Mouse (Mus musculus): ENCODE measurements around the gene Mier1. TPM values are rescaled to one million over a fixed set of nuclear protein-coding genes. Genes with fewer than 3 reads are reported as not detected.

Gene Mier1
- polyA plus RNA-seq, 1 experiment = 14.3 TPM

GRCm38 (mm10) chr4:103171256-103171655, 57.1 kb downstream of the Mier1 start:
- no peak overlapping the region for H3K4me3 ChIP-seq (ENCODE audit: control insufficient read depth, low read depth, low read length)
- H3K4me1 ChIP-seq (ENCODE audit: control insufficient read depth, insufficient read depth, low read length) = no peaks in the 10 kb centered on the region
- H3K27me3 ChIP-seq (ENCODE audit: control insufficient read depth, insufficient read depth, low read length) = no peaks in the 10 kb centered on the region
- peaks cover 2% of the 10 kb centered on the region; the same call in 1 of the 2 replicates for H3K36me3 ChIP-seq (ENCODE audit: control insufficient read depth, insufficient read depth, low read length)
- TF ChIP-seq CTCF (IDR thresholded peaks at IDR 0.05; ENCODE audit: control insufficient read depth, insufficient read depth, insufficient replicate concordance, low read depth, low read length) (no peak), POLR2A (IDR thresholded peaks at IDR 0.05; ENCODE audit: control insufficient read depth, low read depth, low read length) (no peak)
- no peak overlapping the region for H3K27ac ChIP-seq (ENCODE audit: control insufficient read depth, insufficient read depth, low read depth, low read length)

DNA sequence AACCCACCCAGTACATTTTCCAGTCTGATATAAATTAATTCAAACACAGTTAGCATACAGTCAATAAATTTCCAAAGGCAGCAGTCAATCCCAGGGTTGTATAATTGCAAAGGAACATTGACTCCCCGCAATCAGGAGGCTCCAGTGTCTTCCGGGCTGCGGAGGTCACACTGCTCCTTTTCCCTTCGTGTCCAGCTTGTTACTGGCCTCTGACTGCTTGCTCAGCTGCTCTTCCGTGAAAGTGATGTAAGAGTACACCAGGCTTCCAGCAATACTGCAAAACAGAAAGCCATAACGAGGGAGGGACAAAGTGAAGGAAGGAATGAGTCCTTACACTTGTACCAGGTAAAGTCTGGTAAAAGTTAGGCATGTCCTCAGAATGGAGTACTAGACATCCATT, 59.3 kb downstream of the Mier1 start:
- H3K36me3 ChIP-seq (ENCODE audit: control insufficient read depth, insufficient read depth, low read length) = peaks cover 2% of the 10 kb centered on the region; the same call in 1 of the 2 replicates
- H3K27me3 ChIP-seq (ENCODE audit: control insufficient read depth, insufficient read depth, low read length) = no peaks in the 10 kb centered on the region
- TF ChIP-seq CTCF (IDR thresholded peaks at IDR 0.05; ENCODE audit: control insufficient read depth, insufficient read depth, insufficient replicate concordance, low read depth, low read length) = no peak
- no peak for TF ChIP-seq POLR2A (IDR thresholded peaks at IDR 0.05; ENCODE audit: control insufficient read depth, low read depth, low read length)
- H3K4me1 ChIP-seq (ENCODE audit: control insufficient read depth, insufficient read depth, low read length) = no peaks in the 10 kb centered on the region
- no peak overlapping the region for H3K4me3 ChIP-seq (ENCODE audit: control insufficient read depth, low read depth, low read length)
- no peak overlapping the region for H3K27ac ChIP-seq (ENCODE audit: control insufficient read depth, insufficient read depth, low read depth, low read length)

GRCm38 (mm10) chr4:103174001-103174400, 59.8 kb downstream of the Mier1 start:
- H3K4me3 ChIP-seq (ENCODE audit: control insufficient read depth, low read depth, low read length) = no peak overlapping the region
- no peaks in the 10 kb centered on the region for H3K4me1 ChIP-seq (ENCODE audit: control insufficient read depth, insufficient read depth, low read length)
- no peaks in the 10 kb centered on the region for H3K27me3 ChIP-seq (ENCODE audit: control insufficient read depth, insufficient read depth, low read length)
- H3K36me3 ChIP-seq (ENCODE audit: control insufficient read depth, insufficient read depth, low read length) = peaks cover 2% of the 10 kb centered on the region; the same call in 1 of the 2 replicates
- H3K27ac ChIP-seq (ENCODE audit: control insufficient read depth, insufficient read depth, low read depth, low read length) = no peak overlapping the region
- no peak for TF ChIP-seq POLR2A (IDR thresholded peaks at IDR 0.05; ENCODE audit: control insufficient read depth, low read depth, low read length)
- TF ChIP-seq CTCF (IDR thresholded peaks at IDR 0.05; ENCODE audit: control insufficient read depth, insufficient read depth, insufficient replicate concordance, low read depth, low read length) = no peak

DNA sequence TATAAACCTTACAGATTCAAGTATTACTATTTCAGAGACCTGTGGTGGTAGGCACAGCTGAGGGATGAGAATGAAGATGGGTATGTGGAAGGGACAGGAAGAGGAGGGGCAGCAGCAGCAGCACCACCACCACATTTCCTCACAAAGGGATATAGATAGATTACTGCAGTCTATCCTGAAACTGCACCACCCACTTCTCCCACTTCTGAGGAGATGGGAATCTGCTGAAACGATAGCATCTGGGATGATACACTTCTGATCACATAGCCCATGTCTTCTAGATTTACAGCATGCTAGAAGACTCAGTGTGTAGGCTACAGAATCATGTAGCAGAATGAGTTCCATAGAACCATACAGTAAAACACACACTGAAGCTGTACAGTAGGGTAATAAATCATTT, 63.5 kb downstream of the Mier1 start:
- no peak overlapping the region for H3K27ac ChIP-seq (ENCODE audit: control insufficient read depth, insufficient read depth, low read depth, low read length)
- H3K4me1 ChIP-seq (ENCODE audit: control insufficient read depth, insufficient read depth, low read length) = no peaks in the 10 kb centered on the region
- H3K36me3 ChIP-seq (ENCODE audit: control insufficient read depth, insufficient read depth, low read length) = peaks cover 1% of the 10 kb centered on the region; the same call in 1 of the 2 replicates
- H3K27me3 ChIP-seq (ENCODE audit: control insufficient read depth, insufficient read depth, low read length) = no peaks in the 10 kb centered on the region
- TF ChIP-seq POLR2A (IDR thresholded peaks at IDR 0.05; ENCODE audit: control insufficient read depth, low read depth, low read length) = no peak
- no peak for TF ChIP-seq CTCF (IDR thresholded peaks at IDR 0.05; ENCODE audit: control insufficient read depth, insufficient read depth, insufficient replicate concordance, low read depth, low read length)
- no peak overlapping the region for H3K4me3 ChIP-seq (ENCODE audit: control insufficient read depth, low read depth, low read length)

DNA sequence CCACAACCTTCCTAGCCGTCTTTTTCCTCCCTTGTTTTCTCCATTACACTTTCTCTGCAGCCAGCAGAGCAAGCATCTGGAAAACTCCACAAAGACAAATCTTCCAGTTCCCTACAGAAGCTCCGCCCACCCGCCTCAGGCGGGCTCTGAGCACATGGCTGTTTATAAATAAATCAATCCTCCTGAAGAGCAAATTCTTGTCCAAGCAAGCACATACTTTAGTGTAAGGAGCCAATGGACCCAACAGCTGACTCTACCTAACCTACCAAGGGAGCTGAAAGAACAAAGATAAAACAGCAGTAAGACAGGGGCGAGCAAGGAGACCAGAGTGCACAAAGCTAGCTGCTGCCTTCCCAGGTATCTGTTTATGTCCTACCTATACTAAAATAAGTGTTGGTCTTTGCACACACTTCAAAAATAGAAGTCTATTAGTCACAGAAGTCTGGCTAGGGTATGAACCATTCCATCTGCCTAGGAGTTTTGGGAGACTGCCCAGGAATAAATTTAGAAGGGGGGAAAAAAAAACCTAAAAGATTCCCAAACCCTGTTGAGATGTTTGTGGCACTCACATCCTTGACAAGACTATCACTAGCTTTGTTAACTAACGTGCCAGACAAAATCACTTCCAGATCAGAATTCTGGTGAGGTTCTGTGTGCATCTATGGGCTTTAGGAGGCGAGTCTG, 64.6 kb downstream of the Mier1 start:
- Histone ChIP-seq H3K27ac (ENCODE audit: control insufficient read depth, insufficient read depth, low read depth, low read length) (no peak overlapping the region), H3K4me3 (ENCODE audit: control insufficient read depth, low read depth, low read length) (no peak overlapping the region), H3K4me1 (ENCODE audit: control insufficient read depth, insufficient read depth, low read length) (no peaks in the 10 kb centered on the region), H3K36me3 (ENCODE audit: control insufficient read depth, insufficient read depth, low read length) (peaks cover 1% of the 10 kb centered on the region), H3K27me3 (ENCODE audit: control insufficient read depth, insufficient read depth, low read length) (no peaks in the 10 kb centered on the region)
- TF ChIP-seq CTCF (IDR thresholded peaks at IDR 0.05; ENCODE audit: control insufficient read depth, insufficient read depth, insufficient replicate concordance, low read depth, low read length) = no peak
- no peak for TF ChIP-seq POLR2A (IDR thresholded peaks at IDR 0.05; ENCODE audit: control insufficient read depth, low read depth, low read length)

GRCm38 (mm10) chr4:103179581-103179980, 65.4 kb downstream of the Mier1 start:
- Histone ChIP-seq H3K27me3 (ENCODE audit: control insufficient read depth, insufficient read depth, low read length) (no peaks in the 10 kb centered on the region), H3K27ac (ENCODE audit: control insufficient read depth, insufficient read depth, low read depth, low read length) (no peak overlapping the region), H3K4me1 (ENCODE audit: control insufficient read depth, insufficient read depth, low read length) (no peaks in the 10 kb centered on the region), H3K36me3 (ENCODE audit: control insufficient read depth, insufficient read depth, low read length) (peaks cover 1% of the 10 kb centered on the region), H3K4me3 (ENCODE audit: control insufficient read depth, low read depth, low read length) (no peak overlapping the region)
- no peak for TF ChIP-seq CTCF (IDR thresholded peaks at IDR 0.05; ENCODE audit: control insufficient read depth, insufficient read depth, insufficient replicate concordance, low read depth, low read length)
- no peak for TF ChIP-seq POLR2A (IDR thresholded peaks at IDR 0.05; ENCODE audit: control insufficient read depth, low read depth, low read length)

DNA sequence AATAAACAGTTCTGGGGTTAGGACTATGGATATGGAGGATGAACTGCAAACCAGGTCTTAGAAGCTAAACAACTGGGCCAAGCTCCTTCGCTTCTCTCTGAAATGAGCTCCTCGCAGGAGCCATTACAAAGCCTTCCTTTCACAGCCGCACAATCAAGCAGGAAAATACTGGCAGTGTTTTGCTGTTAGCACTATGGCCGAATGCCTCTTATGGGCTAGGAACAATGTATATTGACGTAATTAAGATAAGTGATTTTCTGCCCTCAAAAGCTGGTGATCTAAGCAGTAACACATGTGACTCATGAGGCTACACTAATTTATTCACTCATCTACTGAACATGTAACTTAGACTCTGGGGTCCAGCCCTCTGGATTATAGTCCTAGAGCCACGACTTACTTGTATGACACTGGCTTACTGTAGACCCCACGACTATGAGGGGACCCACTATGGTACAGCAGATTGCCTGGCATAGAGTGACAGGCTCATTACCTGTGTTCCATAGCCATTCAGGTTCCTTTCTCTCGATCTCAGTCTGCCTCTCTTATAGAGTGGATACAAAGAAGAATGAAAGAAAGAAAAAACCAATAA, 66.2 kb downstream of the Mier1 start:
- H3K36me3 ChIP-seq (ENCODE audit: control insufficient read depth, insufficient read depth, low read length) = peaks cover 1% of the 10 kb centered on the region
- no peaks in the 10 kb centered on the region for H3K27me3 ChIP-seq (ENCODE audit: control insufficient read depth, insufficient read depth, low read length)
- no peak overlapping the region for H3K4me3 ChIP-seq (ENCODE audit: control insufficient read depth, low read depth, low read length)
- no peak overlapping the region for H3K27ac ChIP-seq (ENCODE audit: control insufficient read depth, insufficient read depth, low read depth, low read length)
- no peaks in the 10 kb centered on the region for H3K4me1 ChIP-seq (ENCODE audit: control insufficient read depth, insufficient read depth, low read length)
- TF ChIP-seq POLR2A (IDR thresholded peaks at IDR 0.05; ENCODE audit: control insufficient read depth, low read depth, low read length) (no peak), CTCF (IDR thresholded peaks at IDR 0.05; ENCODE audit: control insufficient read depth, insufficient read depth, insufficient replicate concordance, low read depth, low read length) (no peak)

Data from testis, adult 2 months (tissue).